Mouse (Mus musculus) heart, postnatal 25 days (tissue): ENCODE results near the gene Dab2ip. TPM values are rescaled to one million over a fixed set of nuclear protein-coding genes. Genes with fewer than 3 reads are reported as not detected.

ENCODE experiments used
- DNase-seq: peaks from one replicate; pipeline ENCODE4 v3.0.0; 2022; ENCODE audit warnings: low spot score
- intact Hi-C: fragments of 180-260 bp; cut with DNase I; formaldehyde crosslinking; loops from one replicate; pipeline ENCODE4 v1.15.1; 2025
- total RNA-seq, 2 experiments: library from RNA; stranded (reverse); gene quantifications; 2 replicates each; pipeline ENCODE4 v1.2.3; 2021

Dab2ip gene
- total RNA-seq: 10 to 100 TPM; 46.0 to 52.1 TPM

DNA sequence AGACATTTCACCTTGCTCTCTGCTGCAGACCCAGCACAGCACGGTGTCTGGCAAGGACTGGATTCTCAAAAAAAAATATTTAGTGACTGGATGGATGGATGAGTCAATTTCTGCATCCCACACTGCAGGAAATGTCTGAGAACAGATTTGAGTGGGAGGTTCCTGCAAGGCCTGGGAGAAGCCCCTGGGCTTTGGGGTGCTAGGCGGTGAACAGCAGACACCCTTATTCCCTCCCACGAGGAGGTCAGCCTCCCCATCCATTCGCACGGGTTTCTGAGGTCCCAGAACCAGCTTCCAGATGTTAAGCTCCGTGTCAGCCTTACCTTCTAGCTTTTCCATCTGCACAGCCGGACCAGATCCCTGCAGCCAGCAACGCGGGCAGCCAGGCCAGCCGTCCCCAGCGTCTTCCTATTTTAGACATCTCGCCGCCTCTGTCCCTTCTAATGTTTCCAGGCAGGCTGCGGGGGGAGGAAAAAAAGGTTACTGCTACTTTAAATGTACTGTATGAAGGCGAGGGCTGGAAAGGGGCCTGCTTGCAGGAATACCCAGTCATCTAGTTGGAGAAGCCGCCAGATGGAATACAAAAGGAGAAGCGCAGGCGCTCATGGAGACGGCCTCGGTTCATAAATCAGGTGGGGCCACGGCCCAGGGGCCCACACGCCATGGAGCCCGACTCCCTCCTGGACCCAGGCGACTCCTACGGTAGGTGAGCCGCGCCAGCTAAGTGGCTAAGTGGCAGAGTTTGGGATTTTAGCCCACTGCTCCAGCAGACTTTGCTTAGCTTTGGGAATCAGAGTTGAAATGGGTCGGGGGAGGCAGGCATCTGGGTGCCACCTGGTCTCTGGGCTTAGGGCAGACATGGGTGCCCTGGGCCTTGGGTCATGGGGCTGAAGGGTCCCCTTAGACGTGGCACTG lies at the start of gene Dab2ip:
Gene Dab2ip, plus strand, starts transcription at position 356 of the 915 bp plus-strand sequence.
- no peak for DNase-seq
- intact Hi-C loops: no loop called here

DNA sequence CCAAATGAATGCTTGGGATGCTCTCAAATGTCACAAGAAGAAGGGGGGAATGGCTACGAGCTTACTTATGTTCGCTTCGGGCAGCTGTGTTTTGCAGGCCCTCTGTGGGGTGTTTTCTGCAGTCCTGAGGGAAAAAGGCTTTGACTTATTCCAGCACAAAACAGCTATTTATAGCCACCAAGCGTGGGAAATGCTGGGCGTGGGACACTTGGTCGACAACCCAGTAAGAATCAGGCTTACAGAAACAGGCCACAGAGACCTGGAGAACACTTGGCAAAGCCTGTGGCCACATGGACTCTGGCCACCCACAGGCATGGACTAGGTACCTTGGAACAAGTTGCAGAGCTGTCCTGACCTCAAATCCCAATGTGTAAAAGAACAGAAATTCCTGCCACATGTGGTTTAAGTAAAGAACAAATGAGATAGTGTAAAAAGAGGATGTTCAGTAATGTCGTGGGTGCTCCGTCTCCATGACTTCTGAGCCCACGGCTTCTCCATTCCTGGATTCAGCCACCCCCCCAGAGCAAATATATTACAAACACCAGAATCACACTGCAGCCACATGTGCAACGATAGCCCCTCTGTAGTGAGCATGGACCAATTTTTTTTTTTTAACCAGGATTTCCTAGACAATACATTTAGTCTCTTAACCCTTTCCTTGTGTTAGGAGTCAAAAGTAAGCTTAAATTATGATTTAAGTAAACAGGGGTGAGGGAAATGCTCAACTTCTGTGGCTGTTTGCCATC lies 49.3 kb upstream of the Dab2ip start:
- intact Hi-C loops: no loop called here
- DNase-seq: peak; percentile 67

DNA sequence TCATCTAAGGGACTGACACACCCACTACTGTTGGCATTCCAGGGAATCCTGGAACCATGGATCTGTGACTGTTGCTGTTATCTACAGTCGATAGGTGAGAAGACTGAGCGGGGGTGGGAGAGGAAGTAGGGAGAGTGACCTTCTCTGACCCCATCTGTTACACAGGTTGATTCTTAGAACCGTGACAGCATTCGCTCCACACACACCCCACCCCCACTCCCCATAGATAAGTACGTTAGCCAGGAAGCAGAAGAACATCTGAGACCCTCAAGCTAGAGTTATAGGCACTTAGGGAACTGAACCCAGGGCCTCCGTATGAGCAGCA lies 48.8 kb upstream of the Dab2ip start:
- intact Hi-C loops: no loop called here
- no peak for DNase-seq

DNA sequence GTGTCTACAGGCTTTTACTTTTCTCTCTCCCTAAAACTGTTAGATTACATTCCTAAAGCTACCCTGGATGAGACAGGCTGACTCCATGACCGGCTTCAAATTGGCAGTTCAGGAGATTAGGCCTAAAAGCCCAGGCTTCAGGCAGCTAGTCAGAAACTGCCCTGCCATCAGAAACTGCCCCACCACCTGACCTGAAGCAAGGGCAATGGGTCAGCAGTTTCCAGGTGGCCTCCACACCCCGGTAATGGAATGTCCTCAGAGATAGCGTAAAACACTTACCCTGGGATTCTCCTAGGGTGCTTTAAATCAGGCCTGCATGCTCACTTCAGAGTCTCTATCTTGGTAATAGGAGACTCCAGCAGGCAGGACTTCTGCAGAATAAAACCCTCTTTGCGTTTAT lies 48.2 kb upstream of the Dab2ip start:
- no peak for DNase-seq
- intact Hi-C loops: loop anchor here (2.0 to 5.0 kb wide), 4 partner anchors 47 to 218 kb away; partner anchors contain the start of genes 4930402F06Rik and Ggta1

- intact Hi-C loops: loop anchor here (2.0 to 5.0 kb wide), 4 partner anchors 48 to 219 kb away; partner anchors contain the start of genes 4930402F06Rik and Ggta1
- no peak for DNase-seq
Measured at GRCm38 (mm10) chr2:35510920-35511319, 47.1 kb upstream of the Dab2ip start.

GRCm38 (mm10) chr2:35512226-35512625 lies 45.8 kb upstream of the Dab2ip start:
- intact Hi-C loops: loop anchor here (5.0 kb wide), 3 partner anchors 80 to 220 kb away; partner anchors contain the start of gene 4930402F06Rik
- no peak for DNase-seq

- intact Hi-C loops: loop anchor here (5.0 kb wide), 3 partner anchors 82 to 222 kb away; partner anchors contain the start of gene 4930402F06Rik
- peak; percentile 76 for DNase-seq
Measured at GRCm38 (mm10) chr2:35514051-35514892, 43.8 kb upstream of the Dab2ip start.

- no peak for DNase-seq
- intact Hi-C loops: no loop called here
Measured at GRCm38 (mm10) chr2:35526612-35527242, 31.3 kb upstream of the Dab2ip start.

DNA sequence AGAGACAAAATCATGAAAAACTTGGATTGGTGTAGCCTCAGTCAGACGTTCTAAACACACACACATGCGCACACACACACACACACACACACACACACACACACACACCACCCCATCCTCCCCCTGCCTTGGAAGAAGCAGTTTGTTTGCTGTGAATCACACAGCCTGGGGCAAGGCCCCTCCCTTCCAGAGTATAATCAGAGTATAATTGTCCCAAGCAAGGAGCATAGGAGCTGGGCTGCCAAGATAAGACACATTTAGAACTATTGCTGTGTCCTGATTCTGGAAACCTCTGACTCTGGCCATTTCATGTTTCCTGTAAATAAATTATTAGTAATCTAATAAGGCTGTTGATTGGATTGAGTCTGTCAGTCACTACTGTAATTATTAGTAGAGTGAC lies 29.0 kb upstream of the Dab2ip start:
- intact Hi-C loops: no loop called here
- DNase-seq: no peak

DNA sequence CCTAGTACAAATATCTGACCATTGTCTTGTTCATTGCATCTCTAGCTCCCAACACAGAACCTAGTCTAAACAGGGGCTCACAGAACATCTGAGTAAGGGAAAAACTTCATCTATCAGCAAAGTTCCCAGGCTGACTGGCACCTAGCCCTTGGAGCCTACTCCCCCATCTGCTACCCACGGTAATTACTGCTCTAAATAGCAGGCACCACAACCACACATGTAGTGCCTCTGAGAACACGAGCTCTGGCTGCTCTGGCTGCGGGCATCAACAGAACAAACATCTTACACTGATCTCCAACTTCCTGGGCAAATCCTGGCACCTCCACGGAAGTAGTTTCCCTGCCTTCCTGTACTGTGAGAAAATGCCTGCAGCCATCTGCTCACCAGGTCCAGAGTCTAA lies 28.2 kb upstream of the Dab2ip start:
- intact Hi-C loops: no loop called here
- no peak for DNase-seq

DNA sequence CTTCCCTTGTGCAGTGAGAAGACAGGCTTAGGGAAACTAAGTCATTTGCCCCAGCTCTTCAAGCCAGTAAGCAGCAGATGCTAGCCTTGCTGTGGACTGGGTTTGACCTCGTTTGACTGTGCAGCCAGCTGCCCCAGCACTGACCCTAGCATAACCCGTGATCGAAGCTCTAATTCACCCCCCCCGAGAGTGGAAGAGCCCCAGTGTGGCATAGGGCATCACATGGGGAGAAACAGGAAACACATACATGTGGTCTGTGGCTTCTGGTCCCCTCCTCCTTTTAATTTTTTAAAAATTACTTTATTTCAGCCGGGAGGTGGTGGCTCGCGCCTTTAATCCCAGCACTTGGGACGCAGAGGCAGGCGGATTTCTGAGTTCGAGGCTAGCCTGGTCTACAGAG lies 27.3 kb upstream of the Dab2ip start:
- intact Hi-C loops: no loop called here
- no peak for DNase-seq

DNA sequence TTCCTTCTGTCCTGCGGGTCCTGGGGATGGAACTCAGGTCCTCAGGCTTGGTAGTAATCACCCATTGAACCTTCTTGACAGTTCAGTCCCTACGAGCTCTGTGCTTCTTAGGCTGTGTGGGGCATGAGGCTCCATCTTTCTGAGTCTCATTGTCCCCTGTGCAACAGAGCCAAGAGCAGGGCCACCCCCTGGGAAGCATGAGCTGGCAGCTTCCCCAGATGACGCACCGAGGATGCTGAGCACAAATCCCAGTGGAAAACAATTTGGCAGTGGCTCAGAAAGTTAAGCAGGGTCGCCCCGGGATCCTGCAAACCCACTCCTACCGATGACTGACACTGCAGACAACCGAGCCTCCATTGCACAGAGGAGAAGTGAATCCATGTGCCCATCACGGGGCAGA lies 24.4 kb upstream of the Dab2ip start:
- no peak for DNase-seq
- intact Hi-C loops: no loop called here

DNA sequence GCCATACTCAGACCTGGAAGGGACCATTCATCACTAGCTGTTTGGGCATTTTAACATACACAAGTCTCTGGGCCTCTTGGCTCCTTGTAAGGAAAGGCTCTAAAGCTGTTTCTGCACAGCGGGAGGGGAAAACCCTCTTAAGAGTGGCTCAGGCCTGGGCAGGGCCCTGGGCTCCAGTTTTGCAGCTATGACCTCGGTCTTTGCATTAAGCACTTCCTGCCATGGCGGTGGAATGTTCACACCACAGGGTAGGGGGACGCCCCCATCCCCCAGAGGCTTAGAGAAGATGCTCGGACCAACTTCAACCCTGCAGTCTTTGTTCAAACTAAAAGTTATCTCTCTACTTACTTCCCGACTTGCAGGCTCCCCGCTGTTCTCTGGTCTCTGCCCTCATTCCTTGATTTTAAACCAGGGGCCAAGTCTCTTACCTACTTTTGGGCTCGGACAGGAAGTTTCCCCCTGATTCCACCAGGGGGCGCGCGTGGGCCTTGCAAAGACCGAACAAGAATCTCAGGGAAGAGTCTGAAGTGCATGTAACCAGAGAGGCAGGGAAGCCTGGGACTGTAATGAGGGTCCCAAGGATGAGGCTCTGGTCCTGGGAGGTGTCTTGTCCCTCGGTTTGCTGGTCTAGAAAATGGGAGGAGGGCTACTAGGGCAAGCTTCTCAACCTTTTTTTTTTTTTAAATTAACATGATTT lies 18.6 kb upstream of the Dab2ip start:
- intact Hi-C loops: loop anchor here (1.0 kb wide), 1 partner anchor 391 kb away; no protein-coding TSS in a partner anchor
- peak; percentile 64 for DNase-seq

DNA sequence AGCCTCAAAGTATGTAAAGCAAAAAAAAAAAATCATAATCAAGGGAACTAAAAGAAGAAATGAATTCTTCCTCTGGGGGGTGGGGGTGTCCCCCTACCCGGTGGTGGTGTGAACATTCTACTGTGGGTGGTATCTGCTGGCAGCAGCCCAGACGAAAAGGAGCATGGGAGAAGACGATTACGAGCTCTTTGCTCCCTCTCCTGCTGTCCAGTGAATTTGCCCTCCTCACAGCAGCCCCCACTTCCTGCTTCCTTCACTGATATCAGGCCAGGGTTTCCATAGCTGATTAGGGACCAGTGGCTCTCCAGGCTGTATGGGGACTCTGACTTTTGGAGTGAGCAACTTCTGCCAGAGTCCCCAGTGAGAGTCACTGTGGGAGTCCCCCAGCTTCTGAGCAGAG lies 17.3 kb upstream of the Dab2ip start:
- DNase-seq: no peak
- intact Hi-C loops: loop anchor here (5.0 kb wide), 1 partner anchor 187 kb away; no protein-coding TSS in a partner anchor

- DNase-seq: peak; percentile 35
- intact Hi-C loops: loop anchor here (1.0 to 5.0 kb wide), 5 partner anchors 38 to 386 kb away; no protein-coding TSS in a partner anchor
Measured at GRCm38 (mm10) chr2:35544717-35545116, 13.3 kb upstream of the Dab2ip start.

DNA sequence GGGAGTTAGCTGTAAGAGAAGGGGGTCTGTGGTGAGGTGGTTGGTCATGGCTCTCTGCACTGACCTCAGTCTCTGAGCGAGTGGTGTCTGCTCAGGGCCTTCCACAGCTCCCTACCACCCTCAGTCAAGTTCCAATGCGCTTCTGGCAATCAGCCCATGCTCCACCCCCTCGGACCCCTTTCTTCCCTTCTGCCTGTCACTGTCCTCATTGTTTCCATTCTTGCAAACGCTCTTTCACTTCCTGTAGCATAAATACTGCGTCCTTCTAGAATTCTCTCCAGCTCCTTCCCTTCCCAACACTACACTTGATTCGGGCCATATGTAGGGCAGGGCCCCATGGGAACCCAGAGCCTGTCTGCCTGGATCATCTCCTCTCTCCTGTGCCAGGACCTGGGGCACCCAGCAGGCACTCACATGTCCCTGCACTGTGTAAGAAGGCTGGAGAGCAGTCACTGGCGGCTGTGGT lies 12.9 kb upstream of the Dab2ip start:
- DNase-seq: no peak
- intact Hi-C loops: loop anchor here (2.0 kb wide), 2 partner anchors 38 to 104 kb away; no protein-coding TSS in a partner anchor

DNA sequence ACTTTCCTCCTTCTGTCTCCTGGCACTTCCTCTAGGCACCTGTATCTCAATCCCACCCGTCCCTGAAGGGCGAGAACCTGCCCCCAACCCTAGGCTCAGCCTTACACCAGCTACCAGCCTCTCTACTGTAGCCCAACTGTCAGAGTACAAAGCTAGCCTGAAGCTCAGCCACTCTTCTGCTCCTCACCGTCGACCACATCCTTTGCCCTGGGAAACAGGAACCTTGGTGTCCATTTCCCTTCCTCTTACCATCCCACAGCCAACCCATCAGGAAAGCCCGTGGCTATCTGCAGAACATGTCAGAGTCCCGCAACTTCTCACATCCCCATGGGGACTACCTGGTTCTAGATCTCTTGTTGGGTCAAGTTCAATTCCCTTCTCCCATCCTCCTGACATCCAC lies 11.6 kb upstream of the Dab2ip start:
- DNase-seq: no peak
- intact Hi-C loops: no loop called here

- intact Hi-C loops: no loop called here
Measured at GRCm38 (mm10) chr2:35549191-35549590, 8.9 kb upstream of the Dab2ip start.

DNA sequence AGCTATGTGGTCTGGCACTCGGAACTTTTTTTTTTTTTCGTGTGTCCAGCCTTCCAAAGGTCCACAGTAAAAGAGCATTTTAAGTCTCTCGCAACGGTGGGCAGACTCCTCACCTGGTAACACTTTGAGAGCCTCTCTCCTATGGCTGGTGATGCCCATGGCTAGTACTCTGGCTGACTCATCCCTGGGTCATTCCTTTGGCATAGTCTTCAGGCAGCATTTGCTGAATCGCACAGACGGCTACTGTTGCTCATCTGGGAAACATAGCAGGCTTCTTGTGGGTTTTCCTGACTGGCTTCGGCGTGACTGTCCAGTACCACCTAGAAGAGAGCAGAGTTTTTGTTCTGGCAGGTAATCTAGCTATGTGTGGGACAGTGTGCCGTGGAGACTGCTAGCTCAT lies 8.0 kb upstream of the Dab2ip start:
- no peak for DNase-seq
- intact Hi-C loops: no loop called here

More at GRCm38 (mm10) chr2:35549191-35549590, 8.9 kb upstream of the Dab2ip start:
- DNase-seq: no peak
